Mouse (Mus musculus): ENCODE data around the gene Bcl2. TPM values are rescaled to one million over a fixed set of nuclear protein-coding genes. Genes with fewer than 3 reads are reported as not detected.

Bcl2 gene
- polyA plus RNA-seq, 1 experiment, result 10.7 TPM

DNA sequence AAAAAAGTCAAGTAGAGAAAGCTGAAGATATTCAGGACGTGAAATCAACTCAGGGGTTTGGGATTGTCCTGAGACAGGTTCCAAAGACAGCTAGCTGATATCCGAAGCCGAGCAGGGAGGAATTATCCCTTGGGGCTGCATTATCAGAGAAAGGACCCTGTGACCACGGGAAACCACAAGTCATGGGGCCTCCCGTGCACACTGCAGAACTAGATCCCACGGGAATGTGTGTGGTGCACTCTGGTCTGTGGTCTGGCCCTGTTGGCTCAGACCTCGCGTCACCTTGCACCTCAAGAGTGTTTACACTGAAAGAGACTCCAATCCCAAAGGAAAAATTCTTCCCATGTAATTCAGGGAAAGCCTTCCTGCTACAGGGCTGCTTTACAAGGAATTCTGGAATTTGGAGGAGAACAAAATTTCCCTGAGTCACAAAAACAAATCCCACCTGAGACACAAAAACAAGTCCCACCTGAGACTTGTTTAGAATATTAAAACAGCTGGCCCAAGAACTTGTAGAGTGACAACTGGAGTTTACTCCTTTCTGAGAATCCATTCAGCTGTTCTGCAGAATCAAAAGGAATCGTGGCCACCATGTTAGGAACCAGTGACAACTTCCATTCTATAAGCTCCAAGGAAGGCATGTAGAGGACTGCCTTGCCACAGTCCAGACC is 158.4 kb downstream of the Bcl2 start:
- H3K4me3 ChIP-seq (ENCODE audit: control insufficient read depth, insufficient read depth, low read length), result no peak overlapping the region
- TF ChIP-seq CTCF (IDR thresholded peaks at IDR 0.05; ENCODE audit: borderline replicate concordance, control insufficient read depth, extremely low read depth, insufficient read depth, low read length, poor library complexity) (no peak), POLR2A (IDR thresholded peaks at IDR 0.05; ENCODE audit: control insufficient read depth, extremely low read depth, insufficient read depth, low read length, poor library complexity) (no peak)

DNA sequence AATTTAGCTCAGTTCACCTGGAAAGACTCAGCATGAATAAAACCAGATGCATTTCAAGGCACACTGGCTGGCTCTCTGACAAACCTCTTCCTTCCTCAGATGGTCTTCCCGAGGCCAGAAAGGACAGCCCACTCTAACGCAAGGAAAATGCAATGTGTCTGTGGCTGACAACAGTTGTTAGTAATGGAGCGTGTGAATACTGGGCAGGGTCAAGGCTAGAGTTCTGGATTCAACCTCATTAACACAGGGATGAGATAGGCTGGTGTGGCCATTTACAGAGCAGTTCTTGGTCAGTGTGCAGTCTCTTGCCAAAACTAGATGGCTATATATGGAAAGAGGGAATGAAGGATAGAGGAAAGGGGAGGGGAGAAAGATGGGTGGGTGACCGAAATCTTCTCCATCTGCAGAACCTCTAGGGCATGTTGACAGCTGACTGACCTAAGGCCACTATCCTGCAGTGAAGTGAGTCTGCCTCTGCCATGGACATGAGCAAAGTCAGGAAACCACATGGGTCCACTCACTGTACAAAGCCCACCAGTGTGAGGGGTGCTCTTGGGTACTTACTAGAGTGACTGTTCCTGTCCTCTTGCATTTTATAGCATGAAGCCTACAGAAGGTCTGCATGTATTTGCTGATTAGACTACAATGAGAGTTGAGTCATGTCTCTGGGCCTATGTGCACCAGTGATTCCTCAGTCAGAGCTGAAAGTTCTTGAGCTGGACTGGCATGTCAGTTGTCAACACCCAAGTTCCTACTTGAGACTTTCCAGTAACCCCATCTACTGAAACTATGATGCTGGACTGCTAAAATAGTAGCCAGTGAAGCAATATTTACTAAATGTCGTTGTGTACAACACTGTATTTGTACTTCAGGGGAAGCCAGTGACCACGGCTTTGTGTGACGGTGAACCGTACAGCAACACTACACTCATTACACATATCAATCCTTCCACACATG is 159.9 kb downstream of the Bcl2 start:
- no peak overlapping the region for H3K4me3 ChIP-seq (ENCODE audit: control insufficient read depth, insufficient read depth, low read length)
- no peaks in the 10 kb centered on the region for H3K27me3 ChIP-seq (ENCODE audit: control insufficient read depth, insufficient read depth, low read length)
- no peak for TF ChIP-seq CTCF (IDR thresholded peaks at IDR 0.05; ENCODE audit: borderline replicate concordance, control insufficient read depth, extremely low read depth, insufficient read depth, low read length, poor library complexity)
- TF ChIP-seq POLR2A (IDR thresholded peaks at IDR 0.05; ENCODE audit: control insufficient read depth, extremely low read depth, insufficient read depth, low read length, poor library complexity), result no peak
- peaks cover 10% of the 10 kb centered on the region for H3K4me1 ChIP-seq (replicated peaks; ENCODE audit: control insufficient read depth, insufficient read depth, low read length)
- no peak overlapping the region for H3K27ac ChIP-seq (ENCODE audit: control insufficient read depth, insufficient read depth, low read length)
- 73% methylated on average over 8 of the region's 8 CpGs for WGBS
- no peak for DNase-seq
- H3K36me3 ChIP-seq (ENCODE audit: control insufficient read depth, insufficient read depth, low read length), result no peaks in the 10 kb centered on the region

More for the DNA sequence above, 158.4 kb downstream of the Bcl2 start:
- Histone ChIP-seq H3K36me3 (ENCODE audit: control insufficient read depth, insufficient read depth, low read length) (no peaks in the 10 kb centered on the region), H3K4me1 (replicated peaks; ENCODE audit: control insufficient read depth, insufficient read depth, low read length) (0 out of 2 replicates have a peak, but pooled peaks cover under 1% of the 10 kb centered on the region), H3K27ac (ENCODE audit: control insufficient read depth, insufficient read depth, low read length) (no peak overlapping the region), H3K27me3 (ENCODE audit: control insufficient read depth, insufficient read depth, low read length) (no peaks in the 10 kb centered on the region)
- 78% methylated on average over 9 of the region's 9 CpGs for WGBS
- no peak for DNase-seq

DNA sequence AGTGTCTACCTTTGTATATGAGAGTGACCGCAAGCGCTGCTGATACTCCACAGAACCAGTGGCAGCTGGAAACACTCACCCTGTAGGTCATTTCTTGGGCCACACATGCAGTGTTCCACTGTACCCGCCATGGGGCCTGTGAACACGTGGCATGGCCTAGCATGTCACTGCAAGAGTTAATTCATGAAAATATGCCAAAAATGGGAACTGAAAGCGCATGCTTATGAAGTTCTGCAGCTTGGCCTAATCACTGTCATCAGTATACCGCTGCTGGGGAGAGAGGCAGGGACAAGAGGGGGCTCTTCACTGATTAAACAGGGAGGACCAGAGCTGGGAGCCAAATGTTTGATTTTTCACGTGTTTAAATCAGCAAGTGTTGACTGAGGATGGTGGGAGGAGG is 161.2 kb downstream of the Bcl2 start:
- Histone ChIP-seq H3K36me3 (ENCODE audit: control insufficient read depth, insufficient read depth, low read length) (no peaks in the 10 kb centered on the region), H3K4me1 (replicated peaks; ENCODE audit: control insufficient read depth, insufficient read depth, low read length) (peaks cover 18% of the 10 kb centered on the region), H3K4me3 (ENCODE audit: control insufficient read depth, insufficient read depth, low read length) (no peak overlapping the region), H3K27me3 (ENCODE audit: control insufficient read depth, insufficient read depth, low read length) (no peaks in the 10 kb centered on the region), H3K27ac (ENCODE audit: control insufficient read depth, insufficient read depth, low read length) (no peak overlapping the region)
- TF ChIP-seq POLR2A (IDR thresholded peaks at IDR 0.05; ENCODE audit: control insufficient read depth, extremely low read depth, insufficient read depth, low read length, poor library complexity) (no peak), CTCF (IDR thresholded peaks at IDR 0.05; ENCODE audit: borderline replicate concordance, control insufficient read depth, extremely low read depth, insufficient read depth, low read length, poor library complexity) (no peak)
- WGBS, result 74% methylated on average over 7 of the region's 7 CpGs
- no peak for DNase-seq

DNA sequence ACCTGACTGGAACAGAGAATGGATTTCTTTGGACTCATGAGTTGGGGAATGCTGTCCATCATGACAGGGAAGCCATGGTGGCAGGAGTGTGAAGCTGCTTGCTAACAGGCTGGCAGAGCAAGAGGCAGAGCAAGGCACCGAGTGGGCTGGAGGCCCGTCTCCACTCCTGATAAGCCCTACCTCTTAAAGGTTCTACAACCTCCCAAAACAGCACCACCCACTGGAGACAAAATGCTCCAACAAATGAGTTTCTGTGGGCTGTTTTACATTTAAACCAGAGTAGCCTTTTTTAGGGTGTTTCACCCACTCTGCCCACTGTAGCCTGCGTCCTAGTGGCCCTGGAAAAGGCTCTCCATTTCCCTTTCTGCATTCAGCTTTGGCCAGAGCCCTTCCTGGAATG is 163.5 kb downstream of the Bcl2 start:
- WGBS, result 98% methylated on average over 3 of the region's 3 CpGs
- H3K4me1 ChIP-seq (replicated peaks; ENCODE audit: control insufficient read depth, insufficient read depth, low read length), result peaks cover 20% of the 10 kb centered on the region
- no peaks in the 10 kb centered on the region for H3K27me3 ChIP-seq (ENCODE audit: control insufficient read depth, insufficient read depth, low read length)
- H3K36me3 ChIP-seq (ENCODE audit: control insufficient read depth, insufficient read depth, low read length), result no peaks in the 10 kb centered on the region
- no peak overlapping the region for H3K4me3 ChIP-seq (ENCODE audit: control insufficient read depth, insufficient read depth, low read length)
- no peak for DNase-seq
- H3K27ac ChIP-seq (ENCODE audit: control insufficient read depth, insufficient read depth, low read length), result no peak overlapping the region
- TF ChIP-seq POLR2A (IDR thresholded peaks at IDR 0.05; ENCODE audit: control insufficient read depth, extremely low read depth, insufficient read depth, low read length, poor library complexity) (no peak), CTCF (IDR thresholded peaks at IDR 0.05; ENCODE audit: borderline replicate concordance, control insufficient read depth, extremely low read depth, insufficient read depth, low read length, poor library complexity) (no peak)

DNA sequence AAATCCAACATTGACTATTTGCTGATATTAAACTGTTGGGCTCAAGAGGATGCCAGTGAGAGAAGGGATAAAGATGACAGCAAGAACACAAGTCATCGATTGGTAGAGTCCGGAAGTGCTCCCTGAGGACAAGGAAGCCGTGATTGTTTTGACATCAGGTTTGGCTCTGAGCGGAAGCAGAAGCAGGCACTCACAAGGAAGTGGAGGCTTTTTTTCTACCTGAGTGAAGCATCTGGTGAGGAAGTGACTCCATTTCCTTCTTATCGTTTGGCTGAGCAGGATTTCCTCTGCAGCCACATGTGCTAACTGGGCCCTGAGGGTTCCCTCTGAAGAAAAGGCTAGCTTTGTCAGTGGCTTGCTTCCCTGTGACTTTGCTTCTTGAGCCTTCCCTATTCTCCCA is 165.0 kb downstream of the Bcl2 start:
- Histone ChIP-seq H3K4me1 (replicated peaks; ENCODE audit: control insufficient read depth, insufficient read depth, low read length) (peaks cover 20% of the 10 kb centered on the region), H3K36me3 (ENCODE audit: control insufficient read depth, insufficient read depth, low read length) (no peaks in the 10 kb centered on the region), H3K27ac (ENCODE audit: control insufficient read depth, insufficient read depth, low read length) (peak overlapping the region; percentile 69; the same call in 1 of the 2 replicates), H3K4me3 (ENCODE audit: control insufficient read depth, insufficient read depth, low read length) (no peak overlapping the region), H3K27me3 (ENCODE audit: control insufficient read depth, insufficient read depth, low read length) (no peaks in the 10 kb centered on the region)
- 43% methylated on average over 5 of the region's 5 CpGs for WGBS
- peak; percentile 20 for DNase-seq
- TF ChIP-seq POLR2A (IDR thresholded peaks at IDR 0.05; ENCODE audit: control insufficient read depth, extremely low read depth, insufficient read depth, low read length, poor library complexity), result no peak
- no peak for TF ChIP-seq CTCF (IDR thresholded peaks at IDR 0.05; ENCODE audit: borderline replicate concordance, control insufficient read depth, extremely low read depth, insufficient read depth, low read length, poor library complexity)

DNA sequence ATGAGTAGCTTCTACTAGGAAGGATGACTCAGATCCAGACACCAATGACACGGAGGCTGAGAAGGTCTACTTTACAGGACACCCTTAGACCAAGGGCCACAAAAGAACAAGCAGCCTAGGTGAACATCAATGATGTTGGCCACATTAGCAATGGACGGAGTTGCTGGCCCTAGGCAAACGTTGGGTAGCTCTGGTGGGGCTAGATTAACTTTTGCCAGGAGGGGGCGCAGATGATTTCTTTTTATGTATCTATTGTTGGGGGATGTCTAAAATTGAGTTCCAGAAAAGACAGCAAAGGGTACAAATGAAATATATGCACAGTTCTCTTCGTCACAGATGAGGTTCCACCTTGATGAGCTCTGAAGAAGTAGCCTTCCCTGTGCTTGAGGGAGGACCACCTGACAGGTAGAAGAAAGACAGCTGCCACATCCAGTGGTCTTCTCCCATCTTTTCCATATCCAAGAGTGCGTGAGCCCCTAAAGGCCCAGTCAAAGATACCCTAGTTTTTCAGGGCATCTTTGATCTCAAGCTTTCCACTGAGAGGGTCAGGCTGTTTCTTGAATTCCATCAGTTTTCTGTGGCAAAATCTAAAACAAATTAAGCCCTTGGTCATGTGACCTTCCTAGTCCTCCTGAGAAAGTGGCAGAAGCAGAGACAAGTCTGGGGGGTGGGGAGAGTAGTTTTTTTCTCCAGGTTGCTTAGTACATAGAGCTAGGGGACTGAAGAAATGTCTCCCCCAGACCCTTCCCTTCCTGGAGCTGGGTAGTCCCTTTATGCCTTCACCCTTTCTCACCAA is 169.1 kb downstream of the Bcl2 start:
- Histone ChIP-seq H3K27ac (ENCODE audit: control insufficient read depth, insufficient read depth, low read length) (no peak overlapping the region), H3K27me3 (ENCODE audit: control insufficient read depth, insufficient read depth, low read length) (no peaks in the 10 kb centered on the region), H3K36me3 (ENCODE audit: control insufficient read depth, insufficient read depth, low read length) (no peaks in the 10 kb centered on the region), H3K4me3 (ENCODE audit: control insufficient read depth, insufficient read depth, low read length) (no peak overlapping the region), H3K4me1 (replicated peaks; ENCODE audit: control insufficient read depth, insufficient read depth, low read length) (peaks cover 16% of the 10 kb centered on the region)
- 60% methylated on average over 6 of the region's 6 CpGs for WGBS
- DNase-seq, result peak; percentile 68
- TF ChIP-seq POLR2A (IDR thresholded peaks at IDR 0.05; ENCODE audit: control insufficient read depth, extremely low read depth, insufficient read depth, low read length, poor library complexity) (no peak), CTCF (IDR thresholded peaks at IDR 0.05; ENCODE audit: borderline replicate concordance, control insufficient read depth, extremely low read depth, insufficient read depth, low read length, poor library complexity) (no peak)

All from thymus, adult 2 months (tissue).